Mouse (Mus musculus): ENCODE data around the gene Akain1.

Gene Akain1

DNA sequence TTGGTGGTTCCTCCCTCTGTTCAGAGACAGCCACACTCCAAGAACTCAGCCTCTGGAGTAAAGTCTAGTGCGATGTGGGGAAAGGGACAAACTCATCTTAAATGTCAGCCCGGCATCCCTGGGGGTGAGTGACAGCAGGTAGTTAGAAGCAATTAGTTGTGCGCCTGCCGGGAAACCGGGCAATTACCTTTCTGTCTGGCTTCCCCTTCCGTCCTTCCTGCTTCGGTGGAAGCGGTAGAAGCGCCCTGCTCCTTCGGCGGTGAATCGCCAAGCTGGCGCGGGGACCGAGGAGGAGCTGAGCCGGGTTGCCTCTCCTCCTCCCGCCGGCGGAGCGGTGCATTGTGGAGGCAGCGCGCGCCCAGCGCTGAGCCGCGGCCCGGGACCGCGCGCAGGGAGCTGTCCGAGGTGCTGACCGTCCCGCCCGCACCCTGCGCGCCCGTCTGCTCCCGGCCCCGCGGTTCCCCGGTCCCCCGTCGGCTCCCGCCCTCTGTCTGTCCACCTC lies at the start of gene Akain1:
TSS of gene Akain1 (plus strand) at position 337 of the 502 bp plus-strand sequence.
- peak; percentile 71 for DNase-seq

DNA sequence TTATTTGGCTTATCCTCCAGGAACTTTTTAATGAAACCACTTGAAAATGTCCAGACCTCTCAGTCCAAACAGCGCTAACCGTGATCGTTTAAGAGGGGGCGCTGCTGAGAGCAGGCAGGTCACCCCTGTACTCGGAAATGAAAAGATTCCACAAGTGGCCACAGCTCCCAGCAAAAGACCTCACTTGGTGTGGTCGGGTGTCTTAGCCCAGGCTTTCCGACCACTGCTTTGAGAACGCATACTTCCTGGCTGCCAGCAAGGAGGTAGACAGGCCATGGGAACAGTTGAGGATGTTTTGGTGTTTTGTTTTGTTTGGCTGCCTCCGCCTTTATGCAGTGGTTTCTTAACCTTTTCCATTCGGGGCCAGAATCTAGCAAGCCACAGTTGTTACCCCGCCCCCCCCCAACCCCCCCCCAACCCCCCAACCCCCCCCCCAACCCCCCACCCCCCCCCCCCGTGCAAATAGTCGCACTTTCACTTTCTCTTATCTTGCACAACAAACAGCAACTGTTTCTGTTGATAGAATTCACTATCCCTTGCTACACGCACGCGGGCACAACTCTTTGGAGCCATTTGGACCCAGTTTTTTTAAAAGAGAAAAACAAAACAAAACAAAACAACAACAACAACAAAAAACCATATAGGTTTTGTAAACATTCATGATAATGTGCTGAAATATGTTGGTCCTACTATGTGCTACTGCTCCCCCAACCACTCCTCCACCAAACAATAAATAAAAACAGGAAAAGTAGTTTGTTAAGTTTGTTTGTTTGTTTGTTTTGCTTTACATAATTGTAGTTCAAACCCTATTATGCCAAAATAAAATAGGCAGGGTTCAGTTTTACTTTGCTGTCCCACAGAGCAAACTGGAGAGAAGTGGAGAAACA lies 42.7 kb upstream of the Akain1 start:
- no peak for DNase-seq

DNA sequence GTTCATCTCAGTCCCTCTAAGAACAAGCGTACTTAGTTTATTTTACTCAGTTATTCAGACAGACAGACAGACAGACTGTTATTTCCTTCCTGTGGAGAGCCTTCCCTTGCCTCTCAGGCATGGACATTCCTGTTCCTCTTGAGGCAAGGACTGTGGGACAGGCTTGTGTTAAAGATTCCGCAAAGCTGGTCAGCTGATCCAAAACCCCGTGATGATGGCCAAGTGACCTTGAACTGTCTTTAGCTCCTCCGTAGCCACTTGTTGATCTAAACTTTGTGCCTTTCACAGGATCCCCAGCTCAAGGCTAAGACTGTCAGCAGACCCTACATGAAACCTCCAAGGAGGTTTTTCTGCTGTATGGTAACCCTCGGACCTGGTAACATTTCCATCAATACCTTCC lies 42.0 kb upstream of the Akain1 start:
- no peak for DNase-seq

DNA sequence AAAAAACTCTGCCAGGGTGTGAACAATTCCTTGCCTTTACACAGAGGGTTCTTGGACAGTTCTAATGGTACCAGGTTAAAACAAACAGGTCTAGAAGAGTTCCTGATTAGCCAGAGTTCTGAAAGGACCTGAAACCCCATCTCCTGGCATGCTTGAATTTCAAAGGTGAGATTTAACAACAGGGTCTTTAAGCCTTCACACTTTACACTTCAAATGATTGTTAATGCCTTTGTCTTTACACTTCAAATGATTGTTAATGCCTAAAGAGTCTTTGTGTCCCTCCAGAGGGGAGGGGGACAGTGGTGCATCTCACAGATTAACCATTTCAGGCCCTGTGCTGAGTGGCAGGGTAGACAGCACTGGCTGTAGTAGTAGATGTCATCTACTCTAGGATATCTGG lies 41.0 kb upstream of the Akain1 start:
- no peak for DNase-seq

DNA sequence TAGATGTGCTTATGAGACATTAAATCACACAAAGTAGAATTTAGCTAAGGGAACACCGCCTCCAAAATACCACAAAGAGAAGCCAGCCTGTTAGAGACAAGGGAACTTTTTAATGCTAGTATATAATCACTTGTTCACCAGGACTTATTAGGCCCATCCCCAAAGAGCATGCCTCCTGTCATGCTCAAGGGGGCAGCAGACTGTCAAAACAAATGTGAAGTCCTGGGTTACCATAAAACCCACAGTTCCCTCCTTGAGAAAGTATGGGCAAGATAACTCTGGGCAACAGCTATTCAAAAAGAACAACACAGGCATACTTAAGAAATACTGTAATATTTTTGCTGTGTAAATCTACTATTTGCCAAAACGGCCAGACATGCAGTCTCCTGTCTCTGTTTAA lies 38.0 kb upstream of the Akain1 start:
- DNase-seq, result no peak

DNA sequence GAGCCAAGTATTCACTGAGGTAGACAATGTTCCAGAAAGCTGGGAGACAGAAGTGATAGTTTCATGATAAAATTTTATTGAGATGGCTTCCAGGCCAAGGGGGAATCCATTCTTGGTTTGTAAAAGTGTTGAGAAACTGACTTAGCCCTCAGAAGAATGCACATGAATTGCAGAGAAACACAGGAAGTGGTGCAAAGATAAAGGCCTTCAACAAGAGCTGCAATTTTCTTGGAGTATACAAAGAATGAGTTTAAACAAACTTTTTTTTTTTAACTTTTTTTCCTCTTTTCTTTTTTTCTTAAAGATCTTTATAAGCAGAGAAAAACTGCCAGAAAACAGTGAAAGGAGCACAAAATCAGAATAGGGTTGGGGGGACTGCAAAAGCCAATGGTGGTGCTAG lies 23.0 kb upstream of the Akain1 start:
- no peak for DNase-seq

DNA sequence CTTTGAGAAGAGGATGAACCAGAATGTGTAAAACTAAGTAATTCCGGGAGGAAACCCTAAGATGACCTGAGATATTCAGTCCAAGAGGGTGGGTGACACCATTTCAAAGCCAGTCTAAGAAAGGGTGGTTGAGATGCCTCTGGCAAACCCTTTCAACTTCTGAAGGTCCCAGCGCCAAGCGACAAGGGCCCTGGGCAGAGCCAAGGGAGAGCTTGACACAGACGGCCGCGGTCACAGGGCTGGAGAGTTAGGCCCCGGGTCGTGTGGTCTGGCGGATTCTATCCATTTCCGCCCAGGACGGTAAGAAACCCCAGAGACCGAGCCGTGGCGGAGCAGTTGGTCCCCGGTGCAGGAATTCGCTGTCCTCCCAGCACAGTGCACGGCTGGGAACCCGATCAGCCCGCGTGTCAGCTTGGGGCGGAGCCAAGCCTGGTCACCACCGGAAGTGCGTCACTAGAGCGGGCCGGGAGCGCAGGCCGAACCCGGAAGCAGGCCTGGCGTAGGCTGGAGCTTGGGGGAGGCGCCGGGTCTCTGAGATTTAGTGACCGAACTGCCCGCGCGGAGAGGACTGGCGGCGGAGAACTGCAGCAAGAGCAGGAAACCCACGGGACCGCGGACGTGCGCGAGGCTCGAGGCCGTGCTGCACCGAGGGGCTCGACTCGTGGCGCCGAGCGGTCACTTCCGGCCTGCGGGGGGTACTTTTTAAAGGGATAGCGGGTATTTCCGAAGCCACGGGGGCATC lies 22.0 kb upstream of the Akain1 start:
- peak; percentile 97 for DNase-seq

DNA sequence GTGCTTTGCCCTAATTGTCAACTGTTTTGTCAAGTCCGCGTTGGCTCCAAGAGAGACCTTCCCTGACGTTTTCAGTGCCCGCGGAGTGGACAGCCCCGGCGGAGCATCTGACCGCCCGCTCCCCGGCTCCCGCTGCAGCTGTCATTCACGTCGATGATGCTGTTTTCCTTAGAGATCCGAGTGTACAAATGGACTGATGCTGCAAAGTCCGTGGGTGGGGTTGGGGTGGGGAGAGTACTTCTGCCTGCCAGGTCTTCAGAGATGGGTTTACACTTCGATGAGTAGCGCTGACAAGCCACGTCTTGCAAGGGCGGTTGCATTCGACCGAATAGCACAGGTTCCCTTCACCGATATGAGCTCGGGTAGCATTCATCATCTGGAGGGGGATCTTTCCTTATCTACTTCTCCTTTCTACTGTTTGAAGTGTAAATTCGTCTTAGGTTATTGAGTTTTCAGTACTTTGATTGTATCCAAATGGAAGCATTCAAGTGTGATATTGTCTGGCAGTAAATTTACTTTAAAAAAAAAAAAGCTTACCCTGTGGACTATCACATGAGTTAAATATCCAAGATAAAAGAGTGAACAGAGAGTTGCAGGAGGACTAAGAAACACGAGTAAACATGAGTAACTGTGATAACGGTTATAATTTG lies 21.3 kb upstream of the Akain1 start:
- no peak for DNase-seq

DNA sequence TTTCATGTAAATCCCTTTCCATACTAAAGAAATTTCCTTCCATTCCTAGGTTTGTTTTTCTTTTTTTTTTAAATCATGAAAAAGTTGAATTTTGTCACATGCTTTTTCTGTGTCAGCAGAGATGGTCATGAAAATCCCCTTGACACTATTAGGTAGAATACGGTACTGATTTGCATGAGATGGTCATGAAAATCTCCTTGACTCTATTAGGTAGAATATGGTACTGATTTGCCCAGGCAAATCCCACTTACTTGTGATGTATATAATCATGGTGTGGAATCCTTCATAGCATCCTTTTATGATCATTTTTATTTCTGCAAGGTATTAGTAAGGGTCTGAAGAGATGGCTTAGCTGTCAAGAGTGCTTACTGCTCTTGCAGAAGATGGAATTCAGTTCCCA lies 17.5 kb upstream of the Akain1 start:
- DNase-seq, result no peak

DNA sequence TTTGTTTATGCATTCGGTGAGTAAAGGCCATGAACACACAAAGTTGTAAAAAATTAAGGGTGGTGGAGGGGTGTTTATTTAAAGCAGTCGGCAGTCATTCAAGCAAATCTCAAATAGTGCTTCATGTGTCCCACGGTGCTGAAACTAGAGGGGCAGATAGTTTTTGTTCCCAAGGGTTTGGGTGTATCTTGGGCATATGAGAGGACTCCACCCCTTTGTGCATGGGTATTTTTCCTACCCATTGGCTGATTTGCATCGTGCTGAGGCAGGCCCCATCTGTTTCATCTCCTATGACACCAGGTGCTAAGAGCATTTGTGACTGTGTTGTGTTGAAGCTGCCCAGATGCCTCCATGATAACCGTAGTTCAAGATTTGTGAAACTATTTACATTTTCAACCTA lies 1.3 kb upstream of the Akain1 start:
- DNase-seq, result no peak

DNA sequence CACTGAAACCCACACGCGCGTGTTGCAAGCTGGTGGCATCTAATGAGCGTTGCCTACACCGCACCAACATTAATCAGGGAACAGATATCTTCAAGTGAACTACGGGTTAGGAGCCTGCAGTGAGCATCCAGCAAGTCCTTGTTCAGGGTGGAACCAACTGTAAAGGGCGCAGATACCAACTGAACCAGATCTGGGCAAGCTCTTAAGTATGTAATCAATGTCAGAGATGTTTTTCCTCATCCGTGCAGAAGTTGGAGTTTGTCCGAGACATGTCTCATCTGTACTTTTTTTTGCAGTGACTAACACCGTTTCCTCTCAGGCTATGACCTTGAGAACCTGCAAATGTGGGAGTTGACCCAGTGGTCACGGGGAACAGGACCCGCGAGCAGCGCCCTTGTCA lies 640 bp upstream of the Akain1 start:
- DNase-seq, result no peak

DNA sequence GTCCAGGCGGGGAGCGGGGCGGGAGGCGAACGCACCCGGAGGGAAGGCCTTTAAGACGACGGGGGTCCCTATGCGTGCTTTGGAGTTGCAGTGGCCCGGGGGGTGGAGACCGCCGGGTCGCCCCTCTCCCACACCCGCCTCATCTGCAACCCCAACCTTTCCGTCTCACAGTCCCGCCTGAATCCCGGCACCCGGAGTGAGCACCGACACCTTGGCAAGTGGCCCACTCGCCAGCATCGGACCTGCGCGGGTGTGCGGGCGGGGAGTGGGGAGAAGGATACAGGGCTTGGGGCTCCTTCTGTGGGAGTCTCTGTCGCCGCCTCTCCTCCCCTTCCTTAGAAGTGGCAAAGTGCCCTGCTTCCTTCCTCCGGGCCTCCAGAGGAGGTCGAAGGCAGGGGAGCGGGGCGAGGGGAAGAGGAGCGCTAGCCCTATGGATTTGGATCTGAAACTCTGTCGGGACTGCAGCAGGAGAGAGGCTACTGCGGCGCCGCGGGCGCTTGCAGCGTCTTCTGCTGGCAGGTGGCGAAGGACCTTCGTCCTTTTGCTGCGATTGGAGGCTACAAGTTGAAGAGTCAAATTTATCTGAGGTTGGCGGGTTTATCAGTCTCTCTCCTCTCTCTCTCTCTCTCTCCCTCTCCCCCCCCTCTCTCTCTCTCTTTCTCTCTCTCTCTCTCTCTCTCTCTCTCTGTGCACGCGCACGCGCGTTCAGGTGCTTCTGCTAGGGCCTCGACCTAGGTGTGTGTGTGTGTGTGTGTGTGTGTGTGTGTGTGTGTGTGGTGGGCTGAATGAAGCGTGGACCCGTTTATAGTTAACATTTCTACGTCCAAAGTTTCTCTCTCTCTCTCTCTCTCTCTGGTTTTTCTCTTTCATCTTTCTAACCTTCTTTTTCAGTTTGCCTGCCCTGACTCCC lies 700 bp downstream of the Akain1 start:
- peak; percentile 72 for DNase-seq

DNA sequence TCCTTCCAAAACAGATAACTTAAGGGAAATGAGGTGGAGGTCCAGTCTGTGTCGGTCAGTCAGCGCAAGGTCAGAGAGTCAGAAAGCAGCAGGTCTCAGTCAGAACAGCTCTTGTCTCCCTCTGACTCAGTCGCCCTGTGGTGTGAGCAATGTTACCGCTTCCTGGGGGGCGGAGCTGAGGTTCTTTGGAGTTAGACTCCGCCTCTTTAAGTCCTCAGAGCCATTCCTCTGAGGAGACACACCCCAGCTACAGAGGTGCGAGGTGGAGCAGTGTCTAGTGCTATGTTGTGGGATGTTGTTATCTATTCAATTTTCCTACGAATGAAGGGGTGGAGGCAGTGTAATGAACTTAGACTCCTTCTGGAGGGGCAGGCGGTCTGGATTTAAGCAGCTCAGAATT lies 1.9 kb downstream of the Akain1 start:
- DNase-seq, result no peak

DNA sequence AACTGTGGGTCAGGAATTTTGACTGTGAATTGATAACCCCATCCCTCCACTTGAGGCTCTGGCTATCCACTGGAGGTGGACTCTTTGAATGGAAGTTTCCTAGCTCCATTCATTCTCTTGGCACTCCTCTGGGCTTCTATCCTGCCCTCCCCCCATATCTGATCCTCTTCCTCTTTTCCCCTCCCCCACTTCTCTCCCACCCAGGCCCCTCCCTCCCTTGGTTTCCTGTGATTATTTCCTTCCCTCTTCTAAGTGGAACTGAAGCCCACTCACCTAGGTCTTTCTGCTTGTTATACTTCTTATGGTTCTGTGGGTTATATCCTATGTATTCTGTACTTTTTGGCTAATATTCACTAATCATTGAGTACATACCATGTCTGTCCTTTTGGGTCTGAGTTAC lies 9.6 kb downstream of the Akain1 start:
- no peak for DNase-seq

DNA sequence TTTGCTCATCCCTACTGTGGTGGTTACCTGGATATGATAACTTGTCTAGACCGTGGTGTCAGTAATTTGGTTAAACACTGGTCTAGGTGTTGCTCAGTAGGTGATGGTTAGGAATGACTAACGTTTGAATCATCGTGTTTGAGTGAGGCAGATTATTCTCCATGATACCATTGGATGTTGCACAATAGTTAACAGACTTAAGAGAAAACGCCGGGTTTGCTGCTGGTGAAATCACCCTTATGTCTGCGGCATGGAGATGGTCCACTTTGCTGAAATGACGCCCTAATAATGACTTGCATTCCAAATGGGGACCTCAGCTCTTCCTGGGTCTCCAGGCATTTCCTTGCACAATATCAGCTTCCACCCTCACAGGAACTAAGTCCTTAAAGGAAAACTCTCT lies 22.6 kb downstream of the Akain1 start:
- DNase-seq, result no peak

DNA sequence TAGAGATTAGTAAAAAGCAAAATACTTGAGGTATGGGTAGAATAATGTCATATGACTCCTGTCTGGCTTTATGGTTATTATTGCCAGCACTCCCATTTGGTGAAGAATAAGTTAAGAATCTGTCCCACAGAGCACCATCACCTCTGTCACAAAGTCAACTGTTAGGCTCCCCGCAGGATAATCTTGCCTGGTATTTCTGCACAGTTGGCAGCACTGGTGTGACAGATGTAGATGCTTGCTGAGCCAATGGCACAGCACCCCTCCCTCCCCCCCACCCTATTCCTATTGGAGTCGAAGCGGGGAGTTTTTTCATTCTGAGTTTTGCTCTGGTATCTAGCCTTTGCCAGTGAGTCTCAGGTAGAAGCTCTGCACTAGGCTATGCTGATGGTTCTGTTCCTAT lies 23.9 kb downstream of the Akain1 start:
- DNase-seq, result no peak

DNA sequence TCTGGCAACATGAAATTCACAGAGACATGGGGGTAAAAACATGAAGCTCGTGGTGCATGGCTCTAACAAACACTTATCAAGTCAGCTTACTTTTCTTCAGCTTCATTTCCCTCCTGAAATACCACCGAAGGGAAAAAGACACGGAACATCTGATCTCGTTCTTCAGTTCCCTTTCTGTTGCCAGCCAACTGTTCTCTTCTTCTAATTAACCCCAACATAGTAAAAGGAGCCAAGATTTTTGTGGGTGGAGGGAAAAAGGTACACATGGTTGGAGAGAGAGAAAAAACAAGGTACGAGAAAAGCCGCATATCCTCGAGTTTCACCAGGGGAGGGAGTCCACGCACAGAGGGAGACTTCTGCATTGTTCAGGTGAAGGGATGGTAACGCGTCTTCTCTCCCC lies 32.0 kb downstream of the Akain1 start:
- no peak for DNase-seq

DNA sequence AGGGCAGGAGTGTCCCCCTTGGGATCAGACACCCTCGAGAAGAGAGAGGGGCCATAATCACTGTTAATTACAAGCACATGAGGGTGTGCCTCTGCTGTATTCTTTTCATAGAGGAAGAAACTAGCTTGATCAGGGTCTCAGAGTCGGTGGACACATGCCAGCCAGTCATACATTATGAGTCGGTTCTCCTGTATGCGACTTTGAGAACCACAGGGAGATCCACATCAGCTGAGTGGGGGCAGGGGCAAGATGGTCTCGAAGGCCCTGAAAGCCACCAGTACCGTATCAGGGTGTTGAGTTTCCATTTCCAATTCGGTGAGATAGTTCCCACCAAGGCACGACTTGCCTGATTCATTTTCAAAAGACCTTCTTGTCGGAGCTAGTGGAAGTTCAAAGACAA lies 33.3 kb downstream of the Akain1 start:
- no peak for DNase-seq

DNA sequence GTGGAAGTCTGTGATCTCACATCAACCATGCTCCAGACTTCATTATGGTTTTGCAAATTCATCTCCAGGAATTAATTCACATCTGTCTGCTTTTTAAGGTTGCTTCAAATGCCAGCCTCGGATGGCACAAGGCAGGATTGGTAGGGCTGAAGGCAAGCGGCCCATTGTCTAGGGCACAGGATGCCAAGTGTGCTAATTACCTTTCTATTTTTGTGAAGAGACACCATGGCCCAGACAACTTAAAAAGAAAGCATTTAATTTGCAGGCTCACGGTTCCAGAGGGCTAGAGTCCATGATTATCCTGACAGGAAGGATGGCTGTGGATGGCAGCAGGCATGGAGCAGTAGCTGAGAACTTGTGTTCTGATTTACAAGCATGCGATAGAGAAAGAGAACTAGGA lies 35.0 kb downstream of the Akain1 start:
- no peak for DNase-seq

DNA sequence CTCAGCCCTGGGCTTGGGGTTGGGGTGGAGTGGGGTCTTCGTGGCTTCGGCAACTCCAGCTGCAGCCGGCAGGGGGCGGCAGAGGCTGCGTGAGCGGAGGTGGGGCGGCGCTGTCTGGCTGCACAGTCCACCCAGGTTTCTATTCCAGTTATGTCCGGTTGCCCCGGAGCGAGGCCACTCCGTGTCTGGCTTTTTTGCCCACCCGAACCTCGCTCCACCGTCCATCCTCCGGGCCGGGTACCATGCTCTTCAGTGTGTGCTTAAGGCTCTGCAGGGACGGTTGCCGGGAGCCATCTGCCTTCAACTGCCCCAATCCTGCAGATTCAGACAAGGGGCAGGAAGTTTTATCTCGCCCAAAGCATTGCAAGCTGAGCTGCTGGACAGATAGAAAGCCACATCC lies 36.3 kb downstream of the Akain1 start:
- peak; percentile 45 for DNase-seq

DNA sequence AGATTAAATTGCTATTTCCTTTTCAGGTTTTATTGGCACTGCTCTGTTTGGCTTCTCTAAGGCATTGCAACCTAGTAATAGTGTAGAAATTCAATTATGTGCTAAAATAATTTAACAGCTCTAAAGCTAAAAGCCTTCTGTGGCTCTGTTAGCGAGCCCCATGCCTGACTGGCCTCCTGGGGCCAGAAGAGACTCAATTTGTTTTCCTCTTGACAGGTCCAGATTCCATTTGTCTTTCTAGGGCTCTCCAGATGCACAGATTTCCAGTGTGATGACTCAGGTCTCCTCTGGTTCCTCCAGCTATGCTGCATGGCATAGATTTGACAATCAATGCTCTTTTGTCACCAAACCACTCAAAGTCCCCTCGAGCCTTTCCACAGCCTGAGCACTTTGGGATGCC lies 38.4 kb downstream of the Akain1 start:
- DNase-seq, result no peak

DNA sequence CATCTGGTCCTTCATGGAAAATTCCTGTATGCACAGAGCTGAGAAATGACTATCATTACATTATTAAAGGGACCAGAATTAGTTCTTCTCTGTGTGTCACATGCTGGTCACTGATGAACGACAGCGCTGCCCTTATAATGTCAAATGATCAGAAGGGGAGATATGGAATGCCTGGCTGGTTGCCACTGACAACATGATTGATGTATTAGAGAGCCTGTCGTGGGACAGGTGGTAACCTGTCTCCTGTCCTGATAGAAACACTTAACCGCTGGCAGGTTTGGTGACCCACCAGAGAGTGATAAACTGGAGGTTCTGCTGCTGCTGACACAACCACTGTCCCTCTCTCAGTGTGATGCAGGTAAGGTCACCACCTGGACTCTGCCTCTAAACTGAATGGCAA lies 40.1 kb downstream of the Akain1 start:
- DNase-seq, result no peak

DNA sequence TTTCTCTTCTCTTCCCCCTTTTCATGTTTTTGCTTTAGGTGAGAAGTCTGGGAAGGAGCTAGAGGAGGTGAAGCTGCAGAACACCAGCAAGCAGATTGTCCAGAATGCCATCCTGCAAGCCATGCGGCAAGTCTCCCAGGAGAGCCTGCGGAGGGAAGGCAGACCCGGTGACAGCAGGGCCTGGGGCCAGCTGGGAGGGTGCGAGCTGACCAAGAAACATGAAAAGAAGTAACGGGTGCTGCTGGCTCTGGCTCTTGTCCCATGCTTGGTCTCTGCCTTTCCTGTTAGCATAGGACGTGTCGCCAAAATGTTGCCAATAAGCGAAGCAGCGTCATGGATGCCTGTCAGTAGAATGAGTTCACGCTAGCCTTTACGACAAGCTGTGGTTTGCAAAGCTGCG lies 48.0 kb downstream of the Akain1 start:
- no peak for DNase-seq

Data from cerebellum, adult 8-10 months (tissue).